Mouse (Mus musculus) spleen, adult 12 weeks (tissue): Measurements from ENCODE around the gene S100a5.

Experiments
- DNase-seq: peaks from one replicate; pipeline ENCODE4 v3.0.0; 2022; ENCODE audit warnings: low spot score

Gene S100a5

GRCm38 (mm10) chr3:90600458-90601195 is 7.7 kb upstream of the S100a5 start:
- DNase-seq = no peak

GRCm38 (mm10) chr3:90601486-90602110 is 6.7 kb upstream of the S100a5 start, which contains the start of gene Gm42674:
Gene Gm42674 (plus strand): TSS chr3:90601904.
- no peak for DNase-seq

- DNase-seq = no peak
Observed at GRCm38 (mm10) chr3:90603623-90604022, 4.7 kb upstream of the S100a5 start, which contains the start of gene S100a4. Gene S100a4 (plus strand): TSS chr3:90603771.

- no peak for DNase-seq
Observed at GRCm38 (mm10) chr3:90604416-90604815, 3.9 kb upstream of the S100a5 start.

- DNase-seq = no peak
Observed at GRCm38 (mm10) chr3:90605049-90605448, 3.3 kb upstream of the S100a5 start.

GRCm38 (mm10) chr3:90605736-90606135 is 2.6 kb upstream of the S100a5 start:
- DNase-seq = no peak

GRCm38 (mm10) chr3:90606185-90606584 is 2.1 kb upstream of the S100a5 start:
- DNase-seq = no peak

DNA sequence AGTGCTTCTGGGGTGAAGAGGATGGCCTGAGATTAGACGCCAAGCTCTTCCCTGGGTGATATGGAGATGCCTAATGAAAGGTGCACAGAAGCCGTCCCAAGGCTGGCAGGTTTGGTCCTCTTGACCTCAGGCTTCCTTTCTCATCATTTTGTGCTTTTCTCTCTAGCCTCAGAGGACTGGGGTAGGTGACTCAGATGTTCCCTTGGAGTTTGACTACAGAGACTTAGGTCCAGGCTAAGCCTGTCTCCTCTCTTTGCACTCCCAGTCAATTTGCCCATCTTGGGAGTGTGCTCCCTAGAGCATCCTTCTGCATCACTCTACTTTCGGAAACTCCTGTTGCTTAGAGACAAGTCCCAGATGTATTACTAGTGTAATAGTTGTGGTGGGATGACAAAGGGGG is 962 bp upstream of the S100a5 start:
- DNase-seq = no peak

- DNase-seq = no peak
Observed at GRCm38 (mm10) chr3:90609102-90609501, 779 bp downstream of the S100a5 start.

GRCm38 (mm10) chr3:90611494-90611893 is 3.2 kb downstream of the S100a5 start:
- no peak for DNase-seq

GRCm38 (mm10) chr3:90612061-90612460 is 3.7 kb downstream of the S100a5 start:
- no peak for DNase-seq

GRCm38 (mm10) chr3:90612728-90613291 is 4.5 kb downstream of the S100a5 start, which contains the start of gene S100a6:
Gene S100a6 (plus strand): TSS chr3:90612882.
- DNase-seq = peak; percentile 44

DNA sequence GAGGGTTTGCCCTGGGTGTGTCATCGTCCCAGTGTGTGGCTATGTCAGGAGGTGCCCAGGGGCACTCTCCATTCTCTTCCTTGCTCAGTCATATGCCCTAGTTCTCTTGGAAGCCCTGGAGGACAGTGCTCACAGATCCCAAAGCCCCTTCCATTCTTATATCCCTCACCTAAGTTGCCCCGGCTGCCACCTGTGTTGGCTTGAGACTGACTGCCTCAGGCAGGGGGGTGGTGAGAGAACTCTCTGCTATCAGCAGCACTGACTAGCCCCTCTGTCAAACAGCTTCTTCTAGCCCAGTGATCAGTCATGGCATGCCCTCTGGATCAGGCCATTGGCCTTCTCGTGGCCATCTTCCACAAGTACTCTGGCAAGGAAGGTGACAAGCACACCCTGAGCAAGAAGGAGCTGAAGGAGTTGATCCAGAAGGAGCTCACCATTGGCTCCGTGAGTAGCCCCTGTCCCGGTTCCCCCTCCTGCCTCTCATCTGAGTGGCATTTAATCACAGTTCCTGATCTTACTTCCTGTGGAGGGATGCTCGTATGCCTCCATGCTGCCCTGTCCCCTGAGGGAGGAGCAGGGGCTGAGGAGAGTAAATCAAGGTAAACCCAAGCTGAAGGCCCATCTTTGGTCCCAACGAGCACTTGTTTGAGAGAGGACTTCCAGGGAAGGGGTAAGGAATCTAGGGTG is 5.3 kb downstream of the S100a5 start:
- no peak for DNase-seq

DNA sequence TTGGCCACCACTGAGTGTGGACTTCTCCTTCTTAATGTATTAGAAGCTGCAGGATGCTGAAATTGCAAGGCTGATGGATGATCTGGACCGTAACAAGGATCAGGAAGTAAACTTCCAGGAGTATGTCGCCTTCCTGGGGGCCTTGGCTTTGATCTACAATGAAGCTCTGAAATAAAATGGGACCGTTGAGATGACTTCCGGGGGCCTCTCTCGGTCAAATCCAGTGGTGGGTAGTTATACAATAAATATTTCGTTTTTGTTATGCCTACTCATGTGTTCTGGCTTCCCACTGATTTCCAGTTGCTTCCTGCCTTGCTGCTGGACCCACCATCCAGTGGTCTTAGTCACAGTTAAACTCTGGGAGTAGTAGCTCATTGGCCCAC is 5.8 kb downstream of the S100a5 start:
- no peak for DNase-seq

DNA sequence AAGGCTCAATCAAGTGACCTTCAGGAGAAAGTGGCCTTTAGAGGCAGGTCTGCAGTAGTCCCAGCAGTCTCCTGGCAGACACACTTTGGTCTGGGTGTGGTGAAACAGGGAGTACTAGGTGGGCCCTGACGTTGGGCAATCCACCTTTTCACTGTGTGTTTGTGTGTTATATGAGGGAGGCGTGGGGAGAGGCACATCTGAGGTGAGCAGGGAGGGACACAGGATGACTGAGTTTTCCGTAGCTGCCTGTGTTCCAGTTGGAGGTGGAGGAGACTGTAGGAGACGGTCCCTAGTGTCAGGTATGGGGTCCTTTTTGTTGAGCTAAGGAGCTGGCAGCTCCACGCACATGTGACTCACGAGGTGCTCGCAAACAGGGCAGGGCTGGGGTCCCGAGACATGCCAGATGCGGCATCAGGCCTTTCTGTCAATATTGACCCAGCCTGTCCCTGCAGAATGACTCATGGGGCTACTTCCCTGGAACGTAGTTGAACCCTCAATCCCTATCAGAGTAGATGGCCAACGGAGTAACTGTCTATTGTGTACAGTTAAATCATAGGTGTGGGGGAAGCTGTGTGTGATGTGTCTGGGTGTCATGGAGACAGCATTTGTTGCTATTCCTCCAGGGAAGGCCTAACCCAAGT is 6.4 kb downstream of the S100a5 start:
- no peak for DNase-seq

DNA sequence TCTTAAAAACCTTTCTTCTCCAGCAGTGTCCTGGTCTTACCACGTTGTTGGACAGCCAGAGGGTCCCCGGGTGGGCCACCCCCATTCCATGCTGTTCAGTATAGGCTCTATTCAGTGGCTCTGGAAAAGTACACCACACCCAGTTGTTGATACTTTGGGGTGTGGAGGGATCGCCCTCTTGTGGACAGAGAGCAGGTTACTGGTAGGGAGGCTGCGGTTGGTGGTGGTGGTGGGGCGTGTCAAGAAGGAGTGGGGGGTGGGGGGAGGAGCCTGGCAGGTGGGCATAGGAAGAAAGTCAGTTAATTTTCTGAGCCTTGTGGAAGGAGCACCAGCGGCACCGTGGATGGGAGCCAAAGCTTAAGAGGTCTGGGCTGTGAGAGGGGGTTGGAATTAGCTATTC is 7.1 kb downstream of the S100a5 start:
- peak; percentile 21 for DNase-seq

- DNase-seq = no peak
Observed at GRCm38 (mm10) chr3:90615911-90616310, 7.6 kb downstream of the S100a5 start.

- DNase-seq = no peak
Observed at GRCm38 (mm10) chr3:90617586-90617985, 9.3 kb downstream of the S100a5 start.

DNA sequence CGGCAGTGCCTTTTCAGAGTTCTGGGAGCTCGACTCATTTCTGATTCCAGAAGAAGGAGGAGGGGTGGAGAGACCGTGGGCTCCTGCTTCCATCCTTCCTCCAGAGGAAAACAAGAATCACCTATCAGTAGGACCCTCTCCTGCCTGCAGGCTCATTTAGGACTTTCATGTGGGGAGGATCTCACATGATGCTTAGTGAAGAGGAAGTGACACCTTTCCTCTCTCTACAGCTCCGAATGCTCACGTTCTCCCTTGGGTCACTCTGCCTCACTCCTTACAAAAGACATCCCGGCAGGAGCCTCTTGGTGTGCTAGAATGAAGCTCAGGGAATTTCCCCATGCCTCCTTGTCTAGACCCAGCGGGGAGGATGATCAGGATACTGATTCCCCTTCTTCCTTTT is 13.2 kb downstream of the S100a5 start:
- DNase-seq = no peak

DNA sequence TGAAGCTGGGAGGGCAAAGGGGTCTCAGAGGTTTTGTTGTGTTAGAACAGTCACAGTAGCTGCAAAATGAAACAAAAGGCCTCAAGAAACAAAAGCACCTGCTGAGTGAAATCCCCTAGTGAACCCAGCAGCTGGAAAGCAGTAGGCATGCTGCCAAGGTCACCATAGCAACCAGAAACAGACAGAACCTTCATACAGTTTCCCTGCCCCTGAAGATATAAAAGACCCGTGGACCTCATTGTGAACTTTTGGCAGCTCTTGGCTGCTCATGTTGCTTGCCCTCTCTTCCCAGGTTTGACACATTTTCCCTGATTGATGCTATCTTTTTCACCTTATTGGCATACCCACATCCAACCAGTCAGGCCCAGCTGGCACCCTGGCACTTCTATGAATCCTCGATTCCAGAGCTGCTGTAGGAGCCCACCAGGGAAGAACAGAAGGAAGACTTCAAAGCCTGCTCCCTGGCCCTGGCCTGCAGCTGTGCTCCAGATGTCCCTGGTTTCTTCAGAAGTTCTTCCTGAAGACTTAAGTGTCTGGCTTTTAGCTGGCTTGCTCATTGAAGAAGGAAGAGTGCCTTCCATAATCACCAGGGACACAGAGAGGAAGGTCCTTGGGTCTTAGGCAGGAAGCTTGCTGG is 15.2 kb downstream of the S100a5 start:
- DNase-seq = no peak

GRCm38 (mm10) chr3:90625496-90625895 is 17.2 kb downstream of the S100a5 start:
- DNase-seq = no peak
